Mouse (Mus musculus) hindbrain, embryonic 14.5 days (tissue): ENCODE data around the gene Aldh3b2. TPM values are rescaled to one million over a fixed set of nuclear protein-coding genes. Genes with fewer than 3 reads are reported as not detected.

ENCODE experiments used
- ATAC-seq: fragments of 200-750 bp; cut with Nextera tagmentation; 2 replicates; pipeline ENCODE4 v1.8.0; 2017; ENCODE audit warnings: moderate number of reproducible peaks, mild to moderate bottlenecking, moderate TSS enrichment, moderate library complexity; ENCODE audit not compliant: low FRiP score
- DNase-seq: peaks from one replicate; pipeline ENCODE4 v3.0.0-alpha.2; 2015; ENCODE audit warnings: low spot score
- H3K27ac ChIP-seq: fragments of 300-500 bp; sonication (generic); 2 replicates; pipeline ENCODE4 v1.5.1; 2014; ENCODE audit warnings: mild to moderate bottlenecking, moderate library complexity
- H3K27me3 ChIP-seq: fragments of 300-500 bp; sonication (generic); 2 replicates; pipeline ENCODE4 v1.6.1; 2014; ENCODE audit warnings: mild to moderate bottlenecking, low read length, mixed read lengths; ENCODE audit not compliant: control insufficient read depth, insufficient read depth
- H3K36me3 ChIP-seq: fragments of 300-500 bp; sonication (generic); replicated peaks from 2 replicates; pipeline ENCODE4 v1.6.1; 2014; ENCODE audit not compliant: control insufficient read depth, insufficient read depth
- H3K4me1 ChIP-seq: fragments of 300-500 bp; sonication (generic); replicated peaks from 2 replicates; pipeline ENCODE4 v1.6.1; 2014; ENCODE audit warnings: antibody characterized with exemption, low read length, mixed read lengths; ENCODE audit not compliant: control insufficient read depth, insufficient read depth
- H3K4me2 ChIP-seq: fragments of 300-500 bp; sonication (generic); replicated peaks from 2 replicates; pipeline ENCODE4 v1.6.1; 2014; ENCODE audit warnings: mild to moderate bottlenecking, moderate library complexity
- H3K4me3 ChIP-seq: fragments of 300-500 bp; sonication (generic); replicated peaks from 2 replicates; pipeline ENCODE4 v1.5.1; 2014; ENCODE audit warnings: mild to moderate bottlenecking, low read length
- H3K9ac ChIP-seq: fragments of 300-500 bp; sonication (generic); 2 replicates; pipeline ENCODE4 v1.6.1; 2014
- H3K9me3 ChIP-seq: fragments of 300-500 bp; sonication (generic); 2 replicates; pipeline ENCODE4 v1.6.1; 2016; ENCODE audit warnings: low read length; ENCODE audit not compliant: control insufficient read depth
- WGBS: fragments of 180-500 bp; shearing (Covaris S2); extraction: QIAGEN DNeasy Blood & Tissue Kit; methylation state at CpG from one replicate; pipeline ENCODE4 v1.1.7; 2014; 5-methylcytosine and 5-hydroxymethylcytosine counted together
- polyA plus RNA-seq: library from polyadenylated mRNA; unstranded; fragments of >200 nt; fragmentation: Nextera tagmentation; extraction: Ambion mirVana; gene quantifications from 2 replicates; pipeline ENCODE4 v1.2.1, GENCODE M21; 2014

Aldh3b2 gene
- polyA plus RNA-seq, 1 experiment from 2014 or later = 0.32 TPM

GRCm38 (mm10) chr19:4005971-4006370 is 33.8 kb downstream of the Aldh3b2 start:
- Histone ChIP-seq H3K36me3 (peaks cover 53% of the 10 kb centered on the region), H3K4me1 (peaks cover 4% of the 10 kb centered on the region), H3K4me3 (no peak overlapping the region), H3K4me2 (no peak overlapping the region), H3K9me3 (no peaks in the 10 kb centered on the region), H3K27me3 (no peaks in the 10 kb centered on the region), H3K9ac (no peak overlapping the region), H3K27ac (no peak overlapping the region)
- ATAC-seq = no peak
- no peak for DNase-seq
- 98% methylated on average over 8 of the region's 8 CpGs for WGBS

- WGBS = 94% methylated on average over 5 of the region's 5 CpGs
- peaks cover 45% of the 10 kb centered on the region for H3K36me3 ChIP-seq
- H3K9me3 ChIP-seq = no peaks in the 10 kb centered on the region
- no peak overlapping the region for H3K27ac ChIP-seq
- no peak overlapping the region for H3K9ac ChIP-seq
- DNase-seq (no peak), ATAC-seq (no peak)
- no peaks in the 10 kb centered on the region for H3K27me3 ChIP-seq
- no peak overlapping the region; the same call in 1 of the 2 replicates for H3K4me2 ChIP-seq
- H3K4me1 ChIP-seq = peaks cover 5% of the 10 kb centered on the region; the same call in 1 of the 2 replicates
- H3K4me3 ChIP-seq = no peak overlapping the region
Observed at GRCm38 (mm10) chr19:4011086-4011485, 39.0 kb downstream of the Aldh3b2 start.

DNA sequence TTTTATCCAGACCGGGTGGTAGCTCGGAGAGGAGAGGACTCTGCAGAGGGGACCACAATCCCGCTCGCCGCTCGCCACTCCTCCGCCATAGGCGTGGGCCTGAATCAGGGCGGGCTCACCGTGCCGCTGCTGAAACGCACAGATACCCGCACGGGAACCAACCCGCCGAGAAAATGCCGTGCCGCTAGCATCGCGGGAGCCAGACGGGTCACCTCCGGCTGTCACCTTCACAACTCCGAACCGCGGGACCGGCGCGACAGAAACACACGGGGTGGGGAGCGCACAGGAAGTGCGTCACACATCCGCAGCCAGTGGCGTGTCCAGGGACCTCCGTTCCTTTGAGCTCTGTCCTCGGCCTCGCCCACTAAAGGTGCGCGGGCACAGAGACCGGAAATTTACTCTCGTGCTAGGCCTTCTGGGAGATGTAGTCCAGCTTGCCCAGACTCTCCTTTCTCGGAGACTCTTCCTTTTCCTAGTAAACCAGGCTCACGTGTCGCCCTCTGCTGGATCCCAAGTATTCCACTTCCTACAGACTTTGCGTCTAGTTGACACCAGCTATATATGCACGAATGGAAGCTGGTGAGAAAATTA is 40.4 kb downstream of the Aldh3b2 start, which contains the start of gene Ndufv1:
TSS of gene Ndufv1 (minus strand) at position 375 of the 591 bp plus-strand sequence.
- Histone ChIP-seq H3K27ac (peak within 1 kb of the TSS; percentile 70), H3K4me1 (peaks cover 5% of the 10 kb centered on the region; the same call in 1 of the 2 replicates), H3K9ac (peak within 1 kb of the TSS; percentile 72), H3K9me3 (no peaks in the 10 kb centered on the region), H3K27me3 (no peaks in the 10 kb centered on the region), H3K36me3 (peaks cover 30% of the 10 kb centered on the region), H3K4me2 (peak within 1 kb of the TSS; percentile 74), H3K4me3 (peak within 1 kb of the TSS; percentile 74)
- ATAC-seq (peak; percentile 99), DNase-seq (peak; percentile 98)
- WGBS = 0% methylated on average over 45 of the region's 45 CpGs

- DNase-seq (no peak), ATAC-seq (0 out of 2 replicates have a peak, but pooled peaks have one; percentile 28)
- H3K27ac ChIP-seq = no peak overlapping the region
- H3K4me2 ChIP-seq = peak overlapping the region; percentile 44
- peak overlapping the region; percentile 74 for H3K4me3 ChIP-seq
- H3K4me1 ChIP-seq = peaks cover 5% of the 10 kb centered on the region; the same call in 1 of the 2 replicates
- no peak overlapping the region for H3K9ac ChIP-seq
- H3K9me3 ChIP-seq = no peaks in the 10 kb centered on the region
- WGBS = 24% methylated on average over 9 of the region's 9 CpGs
- H3K36me3 ChIP-seq = peaks cover 25% of the 10 kb centered on the region
- no peaks in the 10 kb centered on the region for H3K27me3 ChIP-seq
Observed at GRCm38 (mm10) chr19:4013066-4013465, 40.9 kb downstream of the Aldh3b2 start.

DNA sequence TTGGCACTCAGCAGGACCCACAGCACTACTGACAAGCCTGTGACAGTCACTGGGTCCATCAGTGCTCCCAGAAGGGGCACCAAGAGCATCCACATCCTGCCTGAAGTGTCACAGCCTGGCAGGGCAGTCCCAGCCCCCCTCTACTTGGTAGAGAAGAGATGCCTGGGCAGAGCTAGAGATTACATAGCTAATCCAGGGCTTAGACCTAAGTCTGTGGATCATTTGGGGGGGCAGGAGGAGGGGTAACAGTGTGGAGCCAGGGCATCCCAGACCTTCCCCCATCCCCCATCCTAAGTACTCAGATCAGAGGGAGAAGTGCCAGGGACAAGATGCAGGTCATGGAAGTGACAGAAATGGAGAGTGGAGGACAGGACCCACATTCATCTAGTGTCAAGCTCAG is 42.7 kb downstream of the Aldh3b2 start:
- Histone ChIP-seq H3K27ac (no peak overlapping the region), H3K9me3 (no peaks in the 10 kb centered on the region)
- no peak for ATAC-seq

DNA sequence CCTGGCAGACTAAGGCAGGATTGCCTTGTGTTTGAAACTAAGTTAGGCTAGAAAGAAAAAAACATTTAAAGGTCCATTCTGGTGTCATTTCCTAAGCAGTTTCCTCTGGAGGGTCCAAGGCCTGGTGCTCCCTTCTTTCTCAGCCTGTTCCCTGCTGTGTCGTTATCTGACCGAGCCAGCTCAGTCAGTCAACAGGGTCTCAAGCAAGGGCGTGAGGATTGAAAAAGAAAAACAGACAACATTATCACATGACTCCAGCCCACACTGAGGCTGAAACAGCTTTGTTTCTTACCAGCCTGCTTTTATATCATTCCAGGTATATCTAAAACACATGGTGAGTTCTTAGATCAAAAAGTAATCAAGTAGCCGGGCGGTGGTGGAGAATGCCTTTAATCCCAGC is 43.5 kb downstream of the Aldh3b2 start:
- no peaks in the 10 kb centered on the region for H3K9me3 ChIP-seq
- 68% methylated on average over 5 of the region's 5 CpGs for WGBS
- no peaks in the 10 kb centered on the region for H3K27me3 ChIP-seq
- H3K4me1 ChIP-seq = peaks cover 5% of the 10 kb centered on the region; the same call in 1 of the 2 replicates
- DNase-seq (no peak), ATAC-seq (no peak)
- no peak overlapping the region for H3K27ac ChIP-seq
- H3K9ac ChIP-seq = no peak overlapping the region
- H3K36me3 ChIP-seq = no peaks in the 10 kb centered on the region
- no peak overlapping the region for H3K4me2 ChIP-seq
- no peak overlapping the region for H3K4me3 ChIP-seq

More for the DNA sequence above, 42.7 kb downstream of the Aldh3b2 start:
- H3K36me3 ChIP-seq = peaks cover 8% of the 10 kb centered on the region; the same call in 1 of the 2 replicates
- H3K4me1 ChIP-seq = peaks cover 5% of the 10 kb centered on the region; the same call in 1 of the 2 replicates
- no peak overlapping the region for H3K4me3 ChIP-seq
- H3K27me3 ChIP-seq = no peaks in the 10 kb centered on the region
- H3K4me2 ChIP-seq = no peak overlapping the region
- DNase-seq = no peak
- no peak overlapping the region for H3K9ac ChIP-seq

- no peaks in the 10 kb centered on the region for H3K36me3 ChIP-seq
- no peak overlapping the region for H3K27ac ChIP-seq
- H3K4me1 ChIP-seq = no peaks in the 10 kb centered on the region
- H3K9me3 ChIP-seq = no peaks in the 10 kb centered on the region
- ATAC-seq = no peak
- no peaks in the 10 kb centered on the region for H3K27me3 ChIP-seq
- DNase-seq = no peak
- no peak overlapping the region for H3K9ac ChIP-seq
- H3K4me2 ChIP-seq = no peak overlapping the region
- H3K4me3 ChIP-seq = no peak overlapping the region
- WGBS = 70% methylated on average over 10 of the region's 10 CpGs
Observed at GRCm38 (mm10) chr19:4017921-4018587, 45.9 kb downstream of the Aldh3b2 start.

DNA sequence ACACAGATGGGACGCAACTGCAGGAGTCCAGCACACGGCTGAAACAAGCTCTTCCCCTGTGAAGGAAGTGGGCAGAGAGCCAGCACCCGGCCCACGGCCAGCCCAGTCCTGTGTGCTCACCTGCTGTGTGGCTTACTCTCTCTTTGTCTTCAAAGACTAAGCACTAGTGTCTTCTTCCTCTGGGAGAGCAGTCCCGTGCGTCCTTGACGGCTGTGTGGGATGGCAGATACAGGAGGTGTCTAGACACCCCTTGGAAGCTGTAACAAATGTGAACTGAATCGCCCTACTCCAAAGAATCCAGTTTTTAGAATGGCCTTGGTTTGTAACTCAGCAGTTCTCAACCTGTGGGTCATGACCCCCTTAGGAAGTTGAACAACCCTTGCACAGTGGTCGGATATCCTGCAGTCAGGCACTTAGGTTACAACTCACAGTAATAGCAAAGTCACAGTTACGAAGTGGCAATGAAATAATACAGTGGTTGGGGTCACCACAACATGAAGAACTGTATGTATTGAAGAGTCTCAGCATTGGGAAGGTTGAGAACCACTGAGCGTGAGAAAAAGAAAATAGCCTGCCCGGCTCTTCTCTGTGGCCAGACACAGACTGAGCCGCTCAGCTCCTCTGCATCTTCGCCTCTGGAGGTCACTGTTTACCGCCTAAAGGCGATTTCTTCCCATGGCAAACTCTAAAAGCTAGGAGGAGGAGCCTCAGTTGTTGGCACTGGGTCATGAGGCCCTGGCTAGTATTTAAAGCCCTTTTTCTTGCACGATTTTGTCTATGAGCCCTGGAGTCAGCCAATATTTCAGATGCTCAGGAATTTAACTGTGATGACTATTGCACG is 46.8 kb downstream of the Aldh3b2 start:
- ATAC-seq (peak; percentile 72; the same call in 1 of the 2 replicates), DNase-seq (peak; percentile 85)
- no peak overlapping the region for H3K27ac ChIP-seq
- 29% methylated on average over 18 of the region's 18 CpGs for WGBS
- H3K4me3 ChIP-seq = no peak overlapping the region
- no peak overlapping the region for H3K9ac ChIP-seq
- no peak overlapping the region for H3K4me2 ChIP-seq
- H3K36me3 ChIP-seq = no peaks in the 10 kb centered on the region
- H3K4me1 ChIP-seq = no peaks in the 10 kb centered on the region
- no peaks in the 10 kb centered on the region for H3K27me3 ChIP-seq
- no peaks in the 10 kb centered on the region for H3K9me3 ChIP-seq

- Histone ChIP-seq H3K4me1 (no peaks in the 10 kb centered on the region), H3K4me3 (no peak overlapping the region), H3K36me3 (no peaks in the 10 kb centered on the region), H3K27ac (no peak overlapping the region), H3K4me2 (no peak overlapping the region), H3K9ac (no peak overlapping the region), H3K9me3 (no peaks in the 10 kb centered on the region), H3K27me3 (no peaks in the 10 kb centered on the region)
- WGBS = 83% methylated on average over 7 of the region's 7 CpGs
- no peak for ATAC-seq
- DNase-seq = no peak
Observed at GRCm38 (mm10) chr19:4023185-4023584, 51.1 kb downstream of the Aldh3b2 start.
